Mouse (Mus musculus): Measurements from ENCODE around the gene B4gat1. TPM values are rescaled to one million over a fixed set of nuclear protein-coding genes. Genes with fewer than 3 reads are reported as not detected.

The B4gat1 gene
- total and polyA plus RNA-seq, 2 experiments = 11.8 to 20.1 TPM

DNA sequence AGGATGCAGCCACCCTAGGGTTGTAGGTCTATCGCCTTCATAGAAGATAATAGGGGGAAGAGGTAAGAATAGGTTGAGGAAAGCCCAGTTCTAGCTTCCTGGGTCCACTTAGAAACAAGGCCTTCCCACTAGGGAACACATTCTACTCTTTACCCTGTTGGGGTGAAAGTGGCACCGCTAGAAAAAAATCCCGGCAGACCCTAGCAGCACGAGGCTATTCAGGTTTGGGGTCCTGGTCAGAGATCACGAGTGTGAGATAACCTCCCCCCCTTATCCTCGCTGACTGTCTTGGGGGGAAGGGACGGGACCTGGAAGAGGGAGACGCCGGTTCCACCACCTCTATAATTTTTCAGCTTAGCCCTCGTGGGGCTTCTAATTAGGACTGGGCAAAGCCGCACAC lies 32.5 kb downstream of the B4gat1 start:
- no peak for DNase-seq (ENCODE audit: extremely low read depth, low read depth, low spot score)
- no peak overlapping the region for H3K27ac ChIP-seq (replicated peaks; ENCODE audit: insufficient read depth, low read depth, low read length)
- no peaks in the 10 kb centered on the region for H3K79me2 ChIP-seq (ENCODE audit: control insufficient read depth, insufficient read depth, low read length)
- H3K27me3 ChIP-seq (ENCODE audit: control insufficient read depth, insufficient read depth, low read length) = peaks cover 12% of the 10 kb centered on the region
- TF ChIP-seq POLR2A (IDR thresholded peaks at IDR 0.05; ENCODE audit: extremely low read depth, insufficient read depth, low read length) (no peak), CTCF (IDR thresholded peaks at IDR 0.05; ENCODE audit: low read depth, low read length) (no peak)
- no peak overlapping the region for H3K4me3 ChIP-seq (ENCODE audit: insufficient read depth, low read depth, low read length)
- H3K36me3 ChIP-seq (ENCODE audit: control insufficient read depth, insufficient read depth, low read length) = no peaks in the 10 kb centered on the region
- no peak overlapping the region for H3K9ac ChIP-seq (ENCODE audit: low read depth, low read length)
- WGBS = 31% methylated on average over 11 of the region's 11 CpGs
- H3K4me1 ChIP-seq (ENCODE audit: control insufficient read depth, insufficient read depth, low read length) = peaks cover 9% of the 10 kb centered on the region; the same call in 1 of the 2 replicates

DNA sequence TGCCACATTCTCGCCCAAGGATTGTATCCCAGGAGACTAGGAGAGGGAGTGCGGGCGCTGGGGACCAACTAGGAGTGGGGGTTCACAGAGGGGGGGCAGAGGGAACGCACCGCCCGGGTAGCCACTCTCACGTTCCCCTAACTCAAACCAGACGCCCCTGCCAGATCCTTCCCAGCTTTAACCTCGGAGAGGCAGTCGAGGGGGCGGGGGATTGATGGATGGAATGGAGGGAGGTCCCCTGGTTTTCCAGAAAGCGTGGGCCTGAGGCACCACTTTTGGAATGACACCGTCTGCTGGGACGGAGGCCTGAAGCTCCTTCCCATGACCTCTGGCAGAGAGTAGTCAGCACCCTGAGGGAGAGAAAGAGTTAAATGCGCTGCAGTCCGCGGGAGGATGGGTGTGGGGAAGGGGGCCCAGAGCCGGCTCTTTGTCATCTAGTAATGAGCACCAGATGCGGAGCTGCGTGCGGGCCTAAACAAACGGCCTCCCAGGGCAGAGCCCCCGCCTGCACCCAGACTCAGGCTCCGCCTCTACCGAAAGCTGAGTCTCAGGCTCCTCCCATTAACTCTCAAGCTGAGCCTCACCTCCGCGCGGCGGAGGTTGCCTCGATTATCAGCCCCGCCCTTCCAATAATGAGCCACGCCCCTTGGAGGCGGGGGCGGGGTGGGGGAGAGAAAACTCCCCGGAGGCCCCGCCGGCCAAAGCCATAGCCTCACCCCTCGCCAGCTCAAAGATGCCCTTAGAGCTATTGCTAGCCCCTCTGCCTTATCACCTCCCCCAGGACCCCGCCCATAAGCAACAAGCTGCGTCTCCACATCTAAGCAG lies 33.1 kb downstream of the B4gat1 start:
- H3K27me3 ChIP-seq (ENCODE audit: control insufficient read depth, insufficient read depth, low read length) = peaks cover 12% of the 10 kb centered on the region
- peaks cover 9% of the 10 kb centered on the region; the same call in 1 of the 2 replicates for H3K4me1 ChIP-seq (ENCODE audit: control insufficient read depth, insufficient read depth, low read length)
- no peak for TF ChIP-seq CTCF (IDR thresholded peaks at IDR 0.05; ENCODE audit: low read depth, low read length)
- TF ChIP-seq POLR2A (IDR thresholded peaks at IDR 0.05; ENCODE audit: extremely low read depth, insufficient read depth, low read length) = no peak
- peak; percentile 37 for DNase-seq (ENCODE audit: extremely low read depth, low read depth, low spot score)
- peak overlapping the region; percentile 12; the same call in 1 of the 2 replicates for H3K9ac ChIP-seq (ENCODE audit: low read depth, low read length)
- H3K27ac ChIP-seq (replicated peaks; ENCODE audit: insufficient read depth, low read depth, low read length) = no peak overlapping the region
- H3K79me2 ChIP-seq (ENCODE audit: control insufficient read depth, insufficient read depth, low read length) = no peaks in the 10 kb centered on the region
- H3K4me3 ChIP-seq (ENCODE audit: insufficient read depth, low read depth, low read length) = peak overlapping the region; percentile 34
- WGBS = 6% methylated on average over 40 of the region's 40 CpGs
- H3K36me3 ChIP-seq (ENCODE audit: control insufficient read depth, insufficient read depth, low read length) = no peaks in the 10 kb centered on the region

DNA sequence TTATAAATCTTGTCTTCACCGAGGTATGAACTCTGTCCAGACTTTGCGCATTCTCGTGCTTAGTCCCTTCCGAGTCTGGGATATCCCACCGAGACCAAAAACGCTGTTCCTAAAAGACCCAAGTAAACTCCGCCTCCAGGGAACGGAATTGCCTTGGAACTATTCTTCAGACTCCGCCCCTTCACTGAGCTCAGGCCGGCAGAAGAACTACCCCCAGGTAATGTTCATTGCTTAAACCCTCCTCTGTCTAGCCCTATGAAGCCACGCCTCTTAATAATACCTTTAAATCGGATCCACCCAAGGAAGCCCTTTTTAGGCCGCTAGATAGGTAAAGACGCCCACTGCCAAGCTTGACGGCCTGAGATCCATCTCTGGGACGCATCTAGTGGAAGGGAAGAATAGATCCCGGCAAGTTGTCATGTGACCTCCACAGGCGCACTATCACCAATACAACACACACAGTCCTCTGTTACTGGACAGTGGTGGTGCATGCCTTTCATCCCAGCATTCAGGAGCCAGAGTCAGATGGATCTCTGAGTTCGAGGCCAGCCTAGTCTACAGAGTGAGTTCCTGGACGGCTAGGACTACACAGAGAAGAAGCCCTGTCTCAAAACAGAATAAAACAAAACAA lies 33.9 kb downstream of the B4gat1 start:
- no peak overlapping the region for H3K27ac ChIP-seq (replicated peaks; ENCODE audit: insufficient read depth, low read depth, low read length)
- H3K4me3 ChIP-seq (ENCODE audit: insufficient read depth, low read depth, low read length) = peak overlapping the region; percentile 34
- no peak for DNase-seq (ENCODE audit: extremely low read depth, low read depth, low spot score)
- peaks cover 12% of the 10 kb centered on the region for H3K27me3 ChIP-seq (ENCODE audit: control insufficient read depth, insufficient read depth, low read length)
- no peaks in the 10 kb centered on the region for H3K36me3 ChIP-seq (ENCODE audit: control insufficient read depth, insufficient read depth, low read length)
- H3K79me2 ChIP-seq (ENCODE audit: control insufficient read depth, insufficient read depth, low read length) = no peaks in the 10 kb centered on the region
- WGBS = 7% methylated on average over 20 of the region's 20 CpGs
- TF ChIP-seq POLR2A (IDR thresholded peaks at IDR 0.05; ENCODE audit: extremely low read depth, insufficient read depth, low read length) (no peak), CTCF (IDR thresholded peaks at IDR 0.05; ENCODE audit: low read depth, low read length) (no peak)
- H3K4me1 ChIP-seq (ENCODE audit: control insufficient read depth, insufficient read depth, low read length) = peaks cover 9% of the 10 kb centered on the region; the same call in 1 of the 2 replicates
- H3K9ac ChIP-seq (ENCODE audit: low read depth, low read length) = no peak overlapping the region

DNA sequence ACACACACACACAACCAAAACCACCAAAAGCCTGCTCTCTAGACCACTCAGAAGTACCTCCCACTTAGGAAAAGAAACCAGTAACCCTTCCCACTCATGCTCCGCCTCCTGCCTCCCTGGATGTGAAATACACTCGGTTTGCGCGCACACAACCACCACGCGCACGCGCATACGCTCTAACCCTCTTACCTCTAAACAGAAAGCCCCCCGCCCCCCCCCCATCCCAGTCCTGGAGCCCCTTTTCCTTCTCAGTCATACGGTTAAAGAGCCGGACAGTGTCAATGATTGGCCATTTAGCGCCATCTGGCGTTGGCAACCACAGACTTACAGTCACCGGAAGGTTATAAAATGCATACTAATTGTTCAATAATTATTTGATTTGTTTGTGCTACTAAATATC lies 34.4 kb downstream of the B4gat1 start:
- TF ChIP-seq POLR2A (IDR thresholded peaks at IDR 0.05; ENCODE audit: extremely low read depth, insufficient read depth, low read length) (no peak), CTCF (IDR thresholded peaks at IDR 0.05; ENCODE audit: low read depth, low read length) (peak; percentile 59)
- no peak overlapping the region for H3K9ac ChIP-seq (ENCODE audit: low read depth, low read length)
- H3K4me3 ChIP-seq (ENCODE audit: insufficient read depth, low read depth, low read length) = 0 out of 2 replicates have a peak overlapping the region, but pooled peaks have one; percentile 18
- no peak for DNase-seq (ENCODE audit: extremely low read depth, low read depth, low spot score)
- peaks cover 10% of the 10 kb centered on the region for H3K27me3 ChIP-seq (ENCODE audit: control insufficient read depth, insufficient read depth, low read length)
- WGBS = 3% methylated on average over 15 of the region's 15 CpGs
- H3K36me3 ChIP-seq (ENCODE audit: control insufficient read depth, insufficient read depth, low read length) = no peaks in the 10 kb centered on the region
- H3K4me1 ChIP-seq (ENCODE audit: control insufficient read depth, insufficient read depth, low read length) = peaks cover 9% of the 10 kb centered on the region; the same call in 1 of the 2 replicates
- H3K79me2 ChIP-seq (ENCODE audit: control insufficient read depth, insufficient read depth, low read length) = no peaks in the 10 kb centered on the region
- no peak overlapping the region for H3K27ac ChIP-seq (replicated peaks; ENCODE audit: insufficient read depth, low read depth, low read length)

DNA sequence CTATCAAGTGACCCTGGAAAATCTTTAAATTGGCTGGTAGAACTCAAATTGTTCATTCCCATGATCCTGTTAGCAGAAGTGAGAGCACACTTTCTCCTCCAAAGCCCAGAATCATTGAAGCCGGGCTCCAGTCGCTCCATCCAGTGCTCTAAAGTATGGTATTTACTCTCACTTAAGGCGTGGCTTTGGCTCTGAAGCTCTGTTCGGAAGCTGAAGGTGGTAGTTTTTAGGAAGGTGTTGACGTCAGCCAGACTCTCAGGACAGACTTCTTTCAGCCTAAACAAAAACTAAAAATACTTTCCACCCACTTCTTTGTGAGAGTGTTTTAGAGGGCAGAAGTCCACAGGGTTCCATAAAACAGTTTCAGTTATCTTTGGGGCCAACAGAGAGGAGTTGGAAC lies 34.9 kb downstream of the B4gat1 start:
- no peak for DNase-seq (ENCODE audit: extremely low read depth, low read depth, low spot score)
- TF ChIP-seq POLR2A (IDR thresholded peaks at IDR 0.05; ENCODE audit: extremely low read depth, insufficient read depth, low read length) (no peak), CTCF (IDR thresholded peaks at IDR 0.05; ENCODE audit: low read depth, low read length) (no peak)
- no peak overlapping the region for H3K9ac ChIP-seq (ENCODE audit: low read depth, low read length)
- no peaks in the 10 kb centered on the region for H3K36me3 ChIP-seq (ENCODE audit: control insufficient read depth, insufficient read depth, low read length)
- no peak overlapping the region for H3K4me3 ChIP-seq (ENCODE audit: insufficient read depth, low read depth, low read length)
- 32% methylated on average over 5 of the region's 5 CpGs for whole genome bisulfite sequencing
- no peak overlapping the region for H3K27ac ChIP-seq (replicated peaks; ENCODE audit: insufficient read depth, low read depth, low read length)
- peaks cover 5% of the 10 kb centered on the region for H3K27me3 ChIP-seq (ENCODE audit: control insufficient read depth, insufficient read depth, low read length)
- H3K79me2 ChIP-seq (ENCODE audit: control insufficient read depth, insufficient read depth, low read length) = no peaks in the 10 kb centered on the region
- H3K4me1 ChIP-seq (ENCODE audit: control insufficient read depth, insufficient read depth, low read length) = peaks cover 9% of the 10 kb centered on the region; the same call in 1 of the 2 replicates
